Mouse (Mus musculus): Measurements from ENCODE around the gene Cntn5. TPM values are rescaled to one million over a fixed set of nuclear protein-coding genes. Genes with fewer than 3 reads are reported as not detected.

Cntn5 gene
- polyA plus RNA-seq, 1 experiment from 2014 or later = 2.7 TPM

DNA sequence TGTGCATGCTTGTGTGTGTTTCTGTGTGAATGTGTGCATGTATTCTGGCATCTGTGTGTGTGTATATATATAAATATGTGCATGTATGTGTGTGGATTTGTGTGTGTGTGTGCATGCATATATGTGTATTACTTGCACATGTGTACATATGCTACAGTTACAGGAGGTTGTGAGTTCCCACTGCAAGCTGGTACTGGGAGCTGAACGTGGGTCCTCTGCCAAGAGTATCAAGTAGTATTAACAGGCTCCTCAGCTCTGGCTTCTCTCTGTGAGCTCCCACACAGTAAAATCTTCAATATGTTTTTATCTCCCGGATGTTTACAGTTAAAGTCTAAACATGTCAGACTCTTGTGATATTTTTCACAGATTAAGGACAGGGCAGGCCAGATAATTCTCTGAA lies 833.3 kb downstream of the Cntn5 start:
- H3K4me2 ChIP-seq (replicated peaks; ENCODE audit: low read depth, low read length) = no peak overlapping the region
- no peak for DNase-seq (ENCODE audit: low spot score)
- H3K9me3 ChIP-seq (ENCODE audit: control insufficient read depth, low read length) = no peaks in the 10 kb centered on the region
- no peaks in the 10 kb centered on the region for H3K36me3 ChIP-seq (ENCODE audit: control insufficient read depth, insufficient read depth, low read length)
- no peak overlapping the region for H3K4me3 ChIP-seq (ENCODE audit: low read depth, low read length)
- ATAC-seq (ENCODE audit: low FRiP score) = no peak
- H3K27me3 ChIP-seq (ENCODE audit: control insufficient read depth, insufficient read depth, low read length) = no peaks in the 10 kb centered on the region
- H3K4me1 ChIP-seq (replicated peaks; ENCODE audit: control insufficient read depth, insufficient read depth, low read length) = no peaks in the 10 kb centered on the region
- WGBS = 88% methylated on average over 2 of the region's 2 CpGs
- H3K9ac ChIP-seq (ENCODE audit: low read depth, low read length) = no peak overlapping the region
- H3K27ac ChIP-seq (ENCODE audit: low read depth, low read length) = no peak overlapping the region

- Histone ChIP-seq H3K9me3 (ENCODE audit: control insufficient read depth, low read length) (no peaks in the 10 kb centered on the region), H3K36me3 (ENCODE audit: control insufficient read depth, insufficient read depth, low read length) (no peaks in the 10 kb centered on the region), H3K4me3 (ENCODE audit: low read depth, low read length) (no peak overlapping the region), H3K4me1 (replicated peaks; ENCODE audit: control insufficient read depth, insufficient read depth, low read length) (no peaks in the 10 kb centered on the region), H3K27me3 (ENCODE audit: control insufficient read depth, insufficient read depth, low read length) (no peaks in the 10 kb centered on the region), H3K4me2 (replicated peaks; ENCODE audit: low read depth, low read length) (no peak overlapping the region), H3K27ac (ENCODE audit: low read depth, low read length) (no peak overlapping the region), H3K9ac (ENCODE audit: low read depth, low read length) (no peak overlapping the region)
- DNase-seq (ENCODE audit: low spot score) (no peak), ATAC-seq (ENCODE audit: low FRiP score) (0 out of 2 replicates have a peak, but pooled peaks have one; percentile 64)
- 77% methylated on average over 4 of the region's 4 CpGs for WGBS
These were observed 859.4 kb downstream of the Cntn5 start for GRCm38 (mm10) chr9:10044969-10045789.

DNA sequence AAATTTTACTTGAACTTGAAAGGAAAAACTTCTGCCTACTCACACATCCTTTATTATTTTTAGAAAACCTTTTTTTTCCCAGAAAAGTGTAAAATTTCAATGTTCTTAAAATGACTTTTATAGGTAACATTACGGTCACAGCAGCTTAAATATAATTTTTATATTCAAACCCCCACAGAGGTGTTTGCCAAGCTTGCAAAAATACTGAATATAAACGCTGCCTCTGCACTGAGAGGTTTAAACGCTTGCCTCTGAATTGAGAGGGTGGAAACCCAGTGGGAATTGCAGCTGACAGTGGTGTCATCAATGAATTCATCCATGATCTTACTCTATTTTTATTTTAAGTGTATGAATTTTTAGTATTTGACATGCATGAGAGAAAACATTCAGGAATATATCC lies 861.6 kb downstream of the Cntn5 start:
- WGBS = 84% methylated on average over 3 of the region's 3 CpGs
- no peaks in the 10 kb centered on the region for H3K27me3 ChIP-seq (ENCODE audit: control insufficient read depth, insufficient read depth, low read length)
- no peak overlapping the region for H3K27ac ChIP-seq (ENCODE audit: low read depth, low read length)
- H3K4me2 ChIP-seq (replicated peaks; ENCODE audit: low read depth, low read length) = no peak overlapping the region
- no peaks in the 10 kb centered on the region for H3K36me3 ChIP-seq (ENCODE audit: control insufficient read depth, insufficient read depth, low read length)
- no peaks in the 10 kb centered on the region for H3K9me3 ChIP-seq (ENCODE audit: control insufficient read depth, low read length)
- no peak for DNase-seq (ENCODE audit: low spot score)
- no peak overlapping the region for H3K9ac ChIP-seq (ENCODE audit: low read depth, low read length)
- ATAC-seq (ENCODE audit: low FRiP score) = no peak
- H3K4me1 ChIP-seq (replicated peaks; ENCODE audit: control insufficient read depth, insufficient read depth, low read length) = no peaks in the 10 kb centered on the region
- no peak overlapping the region for H3K4me3 ChIP-seq (ENCODE audit: low read depth, low read length)

- no peak overlapping the region for H3K4me2 ChIP-seq (replicated peaks; ENCODE audit: low read depth, low read length)
- 78% methylated on average over 3 of the region's 3 CpGs for WGBS
- no peaks in the 10 kb centered on the region for H3K36me3 ChIP-seq (ENCODE audit: control insufficient read depth, insufficient read depth, low read length)
- H3K4me3 ChIP-seq (ENCODE audit: low read depth, low read length) = no peak overlapping the region
- H3K4me1 ChIP-seq (replicated peaks; ENCODE audit: control insufficient read depth, insufficient read depth, low read length) = no peaks in the 10 kb centered on the region; the same call in 1 of the 2 replicates
- no peaks in the 10 kb centered on the region for H3K9me3 ChIP-seq (ENCODE audit: control insufficient read depth, low read length)
- no peak overlapping the region for H3K9ac ChIP-seq (ENCODE audit: low read depth, low read length)
- H3K27ac ChIP-seq (ENCODE audit: low read depth, low read length) = no peak overlapping the region
- no peak for DNase-seq (ENCODE audit: low spot score)
- ATAC-seq (ENCODE audit: low FRiP score) = no peak
- H3K27me3 ChIP-seq (ENCODE audit: control insufficient read depth, insufficient read depth, low read length) = no peaks in the 10 kb centered on the region
These were observed 889.4 kb downstream of the Cntn5 start for GRCm38 (mm10) chr9:10015129-10015528.

- WGBS = 90% methylated on average over 8 of the region's 8 CpGs
- no peaks in the 10 kb centered on the region for H3K36me3 ChIP-seq (ENCODE audit: control insufficient read depth, insufficient read depth, low read length)
- no peak for ATAC-seq (ENCODE audit: low FRiP score)
- H3K4me1 ChIP-seq (replicated peaks; ENCODE audit: control insufficient read depth, insufficient read depth, low read length) = no peaks in the 10 kb centered on the region
- H3K4me2 ChIP-seq (replicated peaks; ENCODE audit: low read depth, low read length) = no peak overlapping the region
- H3K9me3 ChIP-seq (ENCODE audit: control insufficient read depth, low read length) = no peaks in the 10 kb centered on the region
- no peak overlapping the region for H3K27ac ChIP-seq (ENCODE audit: low read depth, low read length)
- H3K27me3 ChIP-seq (ENCODE audit: control insufficient read depth, insufficient read depth, low read length) = no peaks in the 10 kb centered on the region
- H3K4me3 ChIP-seq (ENCODE audit: low read depth, low read length) = no peak overlapping the region
- H3K9ac ChIP-seq (ENCODE audit: low read depth, low read length) = no peak overlapping the region
- no peak for DNase-seq (ENCODE audit: low spot score)
These were observed 920.5 kb downstream of the Cntn5 start for GRCm38 (mm10) chr9:9984028-9984427.

GRCm38 (mm10) chr9:9983220-9983619 lies 921.4 kb downstream of the Cntn5 start:
- ATAC-seq (ENCODE audit: low FRiP score) = no peak
- WGBS = 73% methylated on average over 2 of the region's 2 CpGs
- no peaks in the 10 kb centered on the region for H3K36me3 ChIP-seq (ENCODE audit: control insufficient read depth, insufficient read depth, low read length)

GRCm38 (mm10) chr9:9965370-9965769 lies 939.2 kb downstream of the Cntn5 start:
- DNase-seq (ENCODE audit: low spot score) (no peak), ATAC-seq (ENCODE audit: low FRiP score) (no peak)
- 80% methylated on average over 4 of the region's 4 CpGs for WGBS
- Histone ChIP-seq H3K9me3 (ENCODE audit: control insufficient read depth, low read length) (no peaks in the 10 kb centered on the region), H3K4me1 (replicated peaks; ENCODE audit: control insufficient read depth, insufficient read depth, low read length) (no peaks in the 10 kb centered on the region), H3K4me3 (ENCODE audit: low read depth, low read length) (no peak overlapping the region), H3K4me2 (replicated peaks; ENCODE audit: low read depth, low read length) (no peak overlapping the region), H3K9ac (ENCODE audit: low read depth, low read length) (no peak overlapping the region), H3K27me3 (ENCODE audit: control insufficient read depth, insufficient read depth, low read length) (no peaks in the 10 kb centered on the region), H3K36me3 (ENCODE audit: control insufficient read depth, insufficient read depth, low read length) (no peaks in the 10 kb centered on the region), H3K27ac (ENCODE audit: low read depth, low read length) (no peak overlapping the region)

More at GRCm38 (mm10) chr9:9983220-9983619, 921.4 kb downstream of the Cntn5 start:
- Histone ChIP-seq H3K4me1 (replicated peaks; ENCODE audit: control insufficient read depth, insufficient read depth, low read length) (no peaks in the 10 kb centered on the region), H3K27ac (ENCODE audit: low read depth, low read length) (no peak overlapping the region), H3K27me3 (ENCODE audit: control insufficient read depth, insufficient read depth, low read length) (no peaks in the 10 kb centered on the region), H3K9ac (ENCODE audit: low read depth, low read length) (no peak overlapping the region), H3K4me3 (ENCODE audit: low read depth, low read length) (no peak overlapping the region), H3K4me2 (replicated peaks; ENCODE audit: low read depth, low read length) (no peak overlapping the region), H3K9me3 (ENCODE audit: control insufficient read depth, low read length) (no peaks in the 10 kb centered on the region)
- no peak for DNase-seq (ENCODE audit: low spot score)

- H3K4me1 ChIP-seq (replicated peaks; ENCODE audit: control insufficient read depth, insufficient read depth, low read length) = no peaks in the 10 kb centered on the region
- ATAC-seq (ENCODE audit: low FRiP score) = no peak
- no peak overlapping the region for H3K4me3 ChIP-seq (ENCODE audit: low read depth, low read length)
- no peaks in the 10 kb centered on the region for H3K36me3 ChIP-seq (ENCODE audit: control insufficient read depth, insufficient read depth, low read length)
- H3K4me2 ChIP-seq (replicated peaks; ENCODE audit: low read depth, low read length) = no peak overlapping the region
- no peaks in the 10 kb centered on the region for H3K27me3 ChIP-seq (ENCODE audit: control insufficient read depth, insufficient read depth, low read length)
- no peak for DNase-seq (ENCODE audit: low spot score)
- H3K27ac ChIP-seq (ENCODE audit: low read depth, low read length) = no peak overlapping the region
- no peak overlapping the region for H3K9ac ChIP-seq (ENCODE audit: low read depth, low read length)
- no peaks in the 10 kb centered on the region for H3K9me3 ChIP-seq (ENCODE audit: control insufficient read depth, low read length)
These were observed 943.9 kb downstream of the Cntn5 start for GRCm38 (mm10) chr9:9960610-9961172.

DNA sequence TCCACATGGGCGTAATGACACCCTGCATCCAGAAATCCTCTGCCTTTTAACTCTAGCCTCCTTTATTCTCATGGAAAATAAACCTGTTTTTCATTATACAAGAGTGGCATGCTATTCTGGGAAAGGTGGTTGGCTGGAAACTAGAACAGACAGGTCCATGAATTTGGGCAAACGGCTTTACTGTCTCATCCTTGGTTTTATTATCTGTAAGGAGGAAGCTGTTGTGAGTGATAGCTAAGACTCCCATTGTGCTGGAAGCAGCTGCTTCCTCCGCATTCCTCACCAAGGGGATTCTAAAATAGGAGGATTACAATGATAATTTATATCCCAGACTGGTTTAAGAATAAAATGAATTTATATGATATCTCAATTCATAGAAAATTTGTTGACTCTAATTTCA lies 955.2 kb downstream of the Cntn5 start:
- no peak for DNase-seq (ENCODE audit: low spot score)
- H3K9ac ChIP-seq (ENCODE audit: low read depth, low read length) = no peak overlapping the region
- no peaks in the 10 kb centered on the region for H3K36me3 ChIP-seq (ENCODE audit: control insufficient read depth, insufficient read depth, low read length)

More for the DNA sequence above, 955.2 kb downstream of the Cntn5 start:
- H3K27me3 ChIP-seq (ENCODE audit: control insufficient read depth, insufficient read depth, low read length) = no peaks in the 10 kb centered on the region
- H3K4me3 ChIP-seq (ENCODE audit: low read depth, low read length) = no peak overlapping the region
- no peak for ATAC-seq (ENCODE audit: low FRiP score)
- no peak overlapping the region for H3K27ac ChIP-seq (ENCODE audit: low read depth, low read length)
- H3K9me3 ChIP-seq (ENCODE audit: control insufficient read depth, low read length) = no peaks in the 10 kb centered on the region
- no peak overlapping the region for H3K4me2 ChIP-seq (replicated peaks; ENCODE audit: low read depth, low read length)
- no peaks in the 10 kb centered on the region for H3K4me1 ChIP-seq (replicated peaks; ENCODE audit: control insufficient read depth, insufficient read depth, low read length)
- WGBS = 76% methylated on average over 3 of the region's 3 CpGs

Measured in hindbrain, embryonic 11.5 days (tissue).